Mouse (Mus musculus) brown adipose tissue, adult 24 weeks (tissue): Measurements from ENCODE around the gene Adam4. TPM values are rescaled to one million over a fixed set of nuclear protein-coding genes. Genes with fewer than 3 reads are reported as not detected.
"Not testable (repeated sequence)": the region's sequence is repeated elsewhere in the genome, so short reads cannot be mapped to it uniquely, and the experiment has no call there.

Experiments
- H3K27ac ChIP-seq: fragments of 200-500 bp; replicated peaks from 2 replicates; pipeline ENCODE4 v1.5.1; 2012; ENCODE audit warnings: low read depth, mild to moderate bottlenecking, low read length
- H3K4me1 ChIP-seq: fragments of 200-500 bp; 2 replicates; pipeline ENCODE4 v1.6.1; 2012; ENCODE audit warnings: low read length, mixed read lengths; ENCODE audit not compliant: control insufficient read depth, insufficient read depth, insufficient read length
- H3K4me3 ChIP-seq: fragments of 200-500 bp; 2 replicates; pipeline ENCODE4 v1.5.1; 2012; ENCODE audit warnings: low read depth, mild to moderate bottlenecking, low read length, moderate library complexity; ENCODE audit not compliant: insufficient read depth
- polyA plus RNA-seq: library from polyadenylated mRNA; stranded (reverse); fragments of >200 nt; gene quantifications from 2 replicates; pipeline ENCODE4 v1.2.4, GENCODE M21; 2012; ENCODE audit not compliant: missing spikeins, insufficient read depth, insufficient read length

The Adam4 gene
- not detected in 2 replicates for polyA plus RNA-seq

DNA sequence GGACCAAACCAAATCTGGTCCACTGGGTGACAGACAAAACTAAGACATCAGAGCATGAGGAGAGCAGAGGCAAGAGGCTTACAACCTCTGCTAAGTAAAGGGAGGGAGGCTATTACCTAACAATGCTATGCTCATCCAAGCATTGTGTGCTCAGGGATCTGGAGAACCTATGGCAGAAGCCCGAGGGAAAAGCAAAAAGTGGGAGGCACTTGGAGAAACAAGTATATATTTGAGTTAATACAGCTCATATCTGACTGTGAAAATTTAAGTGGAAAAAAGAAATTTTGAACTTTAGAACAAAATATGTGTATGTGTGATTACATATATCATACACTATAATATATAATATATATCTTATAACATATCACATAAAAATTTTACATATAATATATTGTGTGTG, at the start of gene Adam4:
Gene Adam4, minus strand, starts transcription at position 101 of the 400 bp plus-strand sequence.
- no peak within 1 kb of the TSS for H3K4me3 ChIP-seq
- H3K27ac ChIP-seq: no peak within 1 kb of the TSS
- H3K4me1 ChIP-seq: no peaks in the 10 kb centered on the region

DNA sequence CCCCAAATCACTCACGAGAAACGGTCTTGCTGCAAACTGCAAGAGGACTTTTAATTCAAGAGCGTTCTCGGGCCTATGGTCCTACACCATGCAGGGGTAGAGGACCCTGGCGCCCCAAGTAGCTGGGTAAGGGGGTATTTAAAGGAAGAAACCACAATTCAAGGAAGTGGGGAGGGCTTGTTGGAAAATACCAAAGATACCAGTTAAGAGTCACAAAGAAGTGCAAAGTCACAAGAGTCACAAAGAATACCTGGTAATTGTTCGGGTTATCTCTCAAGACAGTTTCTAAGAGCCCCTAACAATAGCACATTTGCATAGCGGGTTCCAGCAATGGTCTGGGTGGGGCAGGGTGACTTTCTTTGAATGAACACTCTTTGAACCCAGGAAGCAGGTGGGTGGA, 37.3 kb upstream of the Adam4 start:
- H3K4me3 ChIP-seq, H3K27ac ChIP-seq, H3K4me1 ChIP-seq: not testable (repeated sequence)

DNA sequence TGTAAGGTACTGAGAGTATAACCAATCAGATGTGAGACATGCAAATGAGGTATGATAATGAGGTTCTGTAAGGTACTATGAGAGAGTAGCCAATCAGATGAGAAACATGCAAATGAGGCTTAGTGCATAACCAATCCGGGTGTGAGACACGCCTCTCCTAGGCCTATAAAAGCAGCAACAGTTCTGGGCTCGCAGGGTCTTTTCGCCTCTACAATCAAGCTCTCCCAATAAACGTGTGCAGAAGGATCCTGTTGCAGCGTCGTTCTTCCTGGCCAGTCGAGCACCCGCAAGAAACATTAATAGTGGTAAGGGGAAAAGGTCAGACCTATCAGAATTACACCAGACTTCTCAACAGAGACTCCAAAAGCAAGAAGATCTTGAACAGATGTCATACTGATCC, 17.2 kb upstream of the Adam4 start:
- not testable (repeated sequence) for H3K4me3 ChIP-seq, H3K4me1 ChIP-seq, H3K27ac ChIP-seq

DNA sequence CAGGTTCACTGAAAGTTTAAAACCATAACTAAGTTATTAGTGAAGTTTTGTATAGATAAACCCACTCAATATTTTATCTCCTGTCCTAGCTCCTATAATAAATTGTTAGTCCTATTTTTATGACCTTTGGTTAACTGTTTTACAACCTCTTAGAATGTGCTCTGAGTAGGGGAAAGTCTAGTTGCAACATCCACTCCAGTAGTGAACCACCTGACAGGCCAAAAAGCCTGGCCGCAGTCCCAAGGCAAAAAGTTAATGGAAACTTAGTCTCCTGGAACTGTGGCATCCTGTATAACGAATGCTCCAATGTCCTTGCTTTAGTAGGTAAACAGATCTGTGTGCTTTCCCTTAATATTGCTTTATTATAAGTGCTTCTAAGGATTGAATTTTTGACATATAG, 13.0 kb upstream of the Adam4 start:
- not testable (repeated sequence) for H3K4me3 ChIP-seq, H3K27ac ChIP-seq, H3K4me1 ChIP-seq

DNA sequence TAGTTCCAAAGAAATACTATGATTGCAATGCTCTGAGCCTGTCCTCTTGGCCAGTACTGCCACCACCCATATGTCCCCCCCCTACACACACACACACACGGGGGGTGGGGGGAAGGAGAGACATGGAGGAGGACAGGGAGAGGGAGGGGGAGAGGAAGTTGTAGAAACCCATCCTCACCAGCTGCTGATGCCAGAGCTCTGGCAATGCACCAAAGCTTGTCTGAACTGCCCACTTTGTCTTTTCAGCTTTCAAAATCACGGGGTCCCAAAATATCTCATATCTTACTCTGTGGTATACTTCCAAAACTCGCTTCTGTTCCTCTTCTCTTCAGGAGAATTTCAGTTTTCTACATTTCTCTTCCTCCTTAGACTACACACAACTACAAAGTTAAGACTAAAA, 8.5 kb downstream of the Adam4 start:
- H3K27ac ChIP-seq: no peak overlapping the region
- H3K4me1 ChIP-seq: no peaks in the 10 kb centered on the region

DNA sequence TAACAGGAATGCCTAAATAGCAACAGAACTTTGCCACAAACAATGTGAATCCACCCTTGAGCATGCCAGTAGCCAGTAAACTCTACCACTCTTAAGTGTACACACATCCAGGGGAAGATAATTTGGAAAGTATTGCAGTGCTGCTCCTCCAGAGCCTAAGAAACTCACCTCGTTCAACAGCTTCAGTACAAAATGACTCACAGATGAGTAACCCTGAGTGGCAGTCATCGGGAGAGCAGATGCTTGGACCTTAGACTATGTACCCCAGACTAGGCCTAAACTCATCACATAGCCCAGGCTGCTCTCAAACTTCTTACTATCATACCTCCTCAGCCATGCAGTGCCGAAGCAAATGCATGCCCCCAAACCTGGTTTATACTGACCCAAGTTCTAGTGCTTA, 12.8 kb downstream of the Adam4 start:
- Histone ChIP-seq H3K27ac (no peak overlapping the region), H3K4me1 (no peaks in the 10 kb centered on the region), H3K4me3 (no peak overlapping the region)

More for the DNA sequence above, 8.5 kb downstream of the Adam4 start:
- H3K4me3 ChIP-seq: no peak overlapping the region

DNA sequence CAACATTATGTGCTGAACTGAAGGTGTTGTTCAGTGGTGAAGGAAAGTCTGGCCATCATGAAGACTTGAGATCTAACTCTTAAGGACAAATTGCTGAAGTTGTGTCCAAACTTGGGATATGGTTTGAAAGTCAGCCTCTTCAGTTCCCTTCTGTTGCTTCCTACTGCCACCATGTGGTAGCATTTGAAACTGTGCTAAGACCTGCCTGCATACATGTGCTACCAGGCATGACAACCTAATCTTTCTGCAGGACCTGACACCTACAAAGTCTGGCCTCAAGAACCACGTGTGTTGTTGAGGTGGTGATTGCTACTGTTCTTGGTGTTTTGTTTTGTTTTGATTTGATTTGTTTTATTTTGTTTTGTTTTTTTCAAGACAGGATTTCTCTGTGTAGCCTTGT, 19.6 kb downstream of the Adam4 start:
- no peaks in the 10 kb centered on the region for H3K4me1 ChIP-seq
- H3K27ac ChIP-seq: no peak overlapping the region
- H3K4me3 ChIP-seq: no peak overlapping the region

DNA sequence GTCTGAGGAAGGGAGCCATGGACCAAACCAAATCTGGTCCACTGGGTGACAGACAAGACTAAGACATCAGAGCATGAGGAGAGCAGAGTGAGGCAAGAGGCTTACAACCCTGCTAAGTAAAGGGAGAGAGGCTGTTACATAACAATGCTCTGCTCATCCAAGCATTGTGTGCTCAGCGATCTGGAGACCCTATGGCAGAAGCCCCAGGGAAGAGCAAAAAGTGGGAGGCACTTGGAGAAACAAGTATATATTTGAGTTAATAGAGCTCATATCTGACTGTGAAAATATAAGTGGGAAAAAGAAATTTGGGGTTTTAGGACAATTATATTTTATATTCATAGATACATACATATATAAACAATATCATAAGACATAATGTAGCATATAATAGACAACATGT, 42.4 kb downstream of the Adam4 start, which contains the start of gene Gm4787:
Gene Gm4787, minus strand, starts transcription at position 101 of the 400 bp plus-strand sequence.
- H3K4me1 ChIP-seq, H3K27ac ChIP-seq, H3K4me3 ChIP-seq: not testable (repeated sequence)

Other genes starting within 250 kb of the Adam4 start
- gene Slc8a3, start 88.8 kb downstream of the Adam4 start, polyA plus RNA-seq: 0.20 and 0.88 TPM in 2 replicates
- 0.46 TPM in 1 of 2 replicates, not detected in the other for gene Gm4787, start 42.5 kb downstream of the Adam4 start, polyA plus RNA-seq
- gene Cox16, start 63.2 kb upstream of the Adam4 start, polyA plus RNA-seq: 222 and 256 TPM in 2 replicates
- gene Gm20498, start 111.0 kb upstream of the Adam4 start, polyA plus RNA-seq: 23.9 and 26.1 TPM in 2 replicates
- 46.9 and 57.5 TPM in 2 replicates for gene Synj2bp, start 111.0 kb upstream of the Adam4 start, polyA plus RNA-seq
- gene Adam21, start 146.5 kb upstream of the Adam4 start, polyA plus RNA-seq: not detected in 2 replicates
- gene Med6, start 173.1 kb upstream of the Adam4 start, polyA plus RNA-seq: 17.5 and 24.5 TPM in 2 replicates
- gene Ttc9, start 209.3 kb upstream of the Adam4 start, polyA plus RNA-seq: not detected in 2 replicates